Mouse (Mus musculus) embryonic facial prominence, embryonic 15.5 days (tissue): ENCODE data around the gene Tgm1. TPM values are rescaled to one million over a fixed set of nuclear protein-coding genes. Genes with fewer than 3 reads are reported as not detected.

Experiments
- ATAC-seq: fragments of 200-750 bp; cut with Nextera tagmentation; 2 replicates; pipeline ENCODE4 v1.8.0; 2017; ENCODE audit warnings: low read depth, moderate TSS enrichment; ENCODE audit not compliant: insufficient number of reproducible peaks, low FRiP score, low TSS enrichment
- H3K27ac ChIP-seq: fragments of 300-500 bp; sonication (generic); replicated peaks from 2 replicates; pipeline ENCODE4 v1.5.1; 2015; ENCODE audit warnings: mild to moderate bottlenecking, inconsistent platforms
- H3K27me3 ChIP-seq: fragments of 300-500 bp; sonication (generic); 2 replicates; pipeline ENCODE4 v1.6.1; 2015; ENCODE audit warnings: inconsistent platforms
- H3K36me3 ChIP-seq: fragments of 300-500 bp; sonication (generic); 2 replicates; pipeline ENCODE4 v1.6.1; 2015; ENCODE audit warnings: mild to moderate bottlenecking, inconsistent platforms
- H3K4me1 ChIP-seq: fragments of 300-500 bp; sonication (generic); 2 replicates; pipeline ENCODE4 v1.6.1; 2015; ENCODE audit warnings: inconsistent platforms
- H3K4me2 ChIP-seq: fragments of 300-500 bp; sonication (generic); replicated peaks from 2 replicates; pipeline ENCODE4 v1.6.1; 2015; ENCODE audit warnings: mild to moderate bottlenecking, inconsistent platforms
- H3K4me3 ChIP-seq: fragments of 300-500 bp; sonication (generic); replicated peaks from 2 replicates; pipeline ENCODE4 v1.5.1; 2015; ENCODE audit warnings: mild to moderate bottlenecking, inconsistent platforms
- H3K9ac ChIP-seq: fragments of 300-500 bp; sonication (generic); 2 replicates; pipeline ENCODE4 v1.6.1; 2015; ENCODE audit warnings: inconsistent platforms
- H3K9me3 ChIP-seq: fragments of 300-500 bp; sonication (generic); replicated peaks from 2 replicates; pipeline ENCODE4 v1.6.1; 2016; ENCODE audit warnings: inconsistent platforms
- WGBS: fragments of 180-500 bp; shearing (Covaris S2); methylation state at CpG from one replicate; pipeline ENCODE4 v1.1.7; 2015; 5-methylcytosine and 5-hydroxymethylcytosine counted together
- polyA plus RNA-seq: library from polyadenylated mRNA; unstranded; fragments of >200 nt; fragmentation: Nextera tagmentation; extraction: Ambion mirVana; gene quantifications from 2 replicates; pipeline ENCODE4 v1.2.1, GENCODE M21; 2015

The Tgm1 gene
- polyA plus RNA-seq, 1 experiment from 2014 or later: 28.0 TPM

DNA sequence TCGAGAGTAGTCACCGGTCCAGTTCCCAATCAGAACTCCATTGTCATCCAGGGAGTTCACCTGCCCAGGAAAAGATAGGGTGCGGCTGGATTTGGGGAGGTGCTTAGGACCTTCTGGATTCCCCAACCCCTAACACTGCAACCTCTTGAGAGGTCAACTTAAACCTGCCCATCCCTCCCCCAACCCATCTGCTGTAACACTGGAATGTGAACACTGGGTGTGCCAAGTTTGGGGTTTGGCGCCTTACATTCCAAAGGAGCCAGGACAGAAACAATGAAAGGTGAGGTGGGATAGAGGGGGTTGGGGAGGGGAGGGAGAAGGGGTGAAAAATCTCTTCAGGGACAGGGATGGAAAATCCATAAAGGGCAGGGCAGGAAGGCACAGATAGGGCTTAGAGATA, 4.2 kb downstream of the Tgm1 start:
- Histone ChIP-seq H3K27ac (no peak overlapping the region), H3K9ac (no peak overlapping the region), H3K36me3 (no peaks in the 10 kb centered on the region), H3K27me3 (peaks cover 10% of the 10 kb centered on the region; the same call in 1 of the 2 replicates), H3K4me1 (peaks cover 13% of the 10 kb centered on the region), H3K9me3 (no peaks in the 10 kb centered on the region), H3K4me2 (no peak overlapping the region), H3K4me3 (no peak overlapping the region)
- ATAC-seq: no peak
- 80% methylated on average over 4 of the region's 4 CpGs for WGBS

DNA sequence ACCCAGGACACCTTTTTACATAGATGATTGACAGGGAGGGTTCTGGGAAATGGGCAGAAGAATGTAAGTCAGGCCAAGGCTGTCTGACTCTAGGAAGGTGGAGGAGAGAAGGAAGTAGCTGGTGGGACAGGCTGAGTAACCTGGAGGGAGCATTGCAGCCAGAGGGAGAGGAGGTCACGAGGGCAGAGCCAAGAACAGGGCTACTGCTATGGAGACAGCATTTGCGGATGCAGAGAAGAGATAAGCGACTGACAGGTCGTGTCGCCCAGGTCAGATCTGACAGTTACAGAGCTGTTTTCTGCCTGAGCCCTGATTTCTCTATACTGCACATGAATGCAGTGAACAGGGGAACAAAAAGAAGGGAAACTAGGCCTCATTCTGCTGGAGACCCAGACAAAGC, 6.3 kb downstream of the Tgm1 start:
- Histone ChIP-seq H3K27ac (no peak overlapping the region), H3K9ac (no peak overlapping the region), H3K9me3 (no peaks in the 10 kb centered on the region), H3K4me3 (no peak overlapping the region), H3K4me1 (no peaks in the 10 kb centered on the region), H3K4me2 (no peak overlapping the region), H3K27me3 (peaks cover 2% of the 10 kb centered on the region; the same call in 1 of the 2 replicates), H3K36me3 (no peaks in the 10 kb centered on the region)
- no peak for ATAC-seq
- WGBS: 78% methylated on average over 5 of the region's 5 CpGs

DNA sequence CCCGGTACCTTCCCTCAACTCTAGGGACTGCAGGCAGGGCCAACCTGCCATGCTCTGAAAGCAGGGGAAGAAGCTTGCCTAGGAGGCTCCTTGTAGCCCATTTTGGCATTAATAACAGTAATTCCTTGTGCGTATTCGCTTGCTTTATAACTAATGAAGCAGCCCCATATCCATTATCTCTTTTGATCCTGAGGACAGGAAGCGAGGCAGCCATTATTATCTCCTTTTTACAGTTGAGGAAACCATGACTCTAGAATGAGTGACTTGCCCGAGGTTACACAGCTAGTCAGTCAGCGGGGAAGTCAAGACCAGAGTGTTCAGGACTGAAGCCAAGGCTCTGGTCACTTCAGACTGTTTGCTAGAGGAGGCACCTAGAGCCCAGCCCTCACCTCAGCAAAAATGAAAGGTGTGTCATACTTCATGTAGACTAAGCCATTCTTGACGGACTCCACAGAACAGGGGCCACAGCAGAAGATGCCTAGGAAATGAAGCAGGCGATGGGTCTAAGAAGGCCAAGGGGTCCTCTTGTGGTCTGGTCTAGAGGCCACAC, 7.6 kb downstream of the Tgm1 start:
- no peaks in the 10 kb centered on the region for H3K4me1 ChIP-seq
- H3K4me2 ChIP-seq: no peak overlapping the region
- H3K9ac ChIP-seq: no peak overlapping the region
- no peaks in the 10 kb centered on the region for H3K9me3 ChIP-seq
- WGBS: 87% methylated on average over 8 of the region's 8 CpGs
- H3K27me3 ChIP-seq: no peaks in the 10 kb centered on the region
- no peak overlapping the region for H3K27ac ChIP-seq
- no peak for ATAC-seq
- H3K4me3 ChIP-seq: no peak overlapping the region
- no peaks in the 10 kb centered on the region for H3K36me3 ChIP-seq

DNA sequence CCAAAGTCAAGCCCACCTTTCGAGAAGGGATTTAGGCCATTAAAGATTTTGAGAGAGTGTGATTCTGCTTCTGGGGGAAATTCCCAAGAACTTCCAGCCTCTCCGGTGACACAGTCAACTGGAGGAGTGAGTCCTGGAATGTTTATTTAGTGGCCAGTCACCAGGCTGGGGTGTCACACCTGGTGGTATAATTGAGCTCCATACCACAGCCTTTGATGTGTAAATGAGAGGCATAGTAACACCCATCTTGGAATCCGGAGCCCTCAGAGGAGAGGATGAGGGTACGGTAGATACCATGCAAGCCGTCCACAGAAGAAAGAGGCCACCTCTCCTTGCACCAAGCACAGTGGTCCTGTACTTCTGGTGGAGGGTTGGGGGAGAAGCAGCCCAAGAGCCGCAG, 11.0 kb downstream of the Tgm1 start:
- Histone ChIP-seq H3K27me3 (no peaks in the 10 kb centered on the region), H3K4me1 (no peaks in the 10 kb centered on the region), H3K4me3 (no peak overlapping the region), H3K27ac (no peak overlapping the region), H3K36me3 (no peaks in the 10 kb centered on the region), H3K9me3 (no peaks in the 10 kb centered on the region), H3K9ac (no peak overlapping the region), H3K4me2 (no peak overlapping the region)
- 55% methylated on average over 6 of the region's 6 CpGs for WGBS
- no peak for ATAC-seq

DNA sequence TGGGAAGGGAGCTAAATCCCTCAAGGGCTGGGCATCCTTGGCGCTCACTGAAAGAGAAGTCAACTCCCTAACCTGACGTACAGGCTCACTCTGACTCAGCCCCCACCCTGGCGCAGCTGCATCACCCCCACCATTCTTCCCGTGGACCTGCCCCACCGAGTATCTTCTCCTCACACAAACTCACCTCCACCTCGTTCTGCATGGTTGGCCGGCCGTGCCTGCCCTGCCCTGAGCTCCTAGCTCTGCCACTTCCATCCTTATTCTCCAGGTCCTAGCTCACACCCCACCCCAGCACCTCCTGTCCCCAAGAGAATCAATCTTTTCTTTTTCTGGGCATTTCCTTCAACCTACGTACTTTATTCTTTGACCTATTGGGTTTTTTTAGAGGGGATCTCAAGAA, 12.6 kb downstream of the Tgm1 start:
- no peaks in the 10 kb centered on the region for H3K36me3 ChIP-seq
- no peaks in the 10 kb centered on the region for H3K9me3 ChIP-seq
- 0 out of 2 replicates have a peak overlapping the region, but pooled peaks have one; percentile 14 for H3K27ac ChIP-seq
- no peak overlapping the region for H3K4me2 ChIP-seq
- WGBS: 51% methylated on average over 9 of the region's 9 CpGs
- no peaks in the 10 kb centered on the region for H3K27me3 ChIP-seq
- ATAC-seq: no peak
- H3K4me1 ChIP-seq: no peaks in the 10 kb centered on the region
- H3K4me3 ChIP-seq: no peak overlapping the region
- H3K9ac ChIP-seq: no peak overlapping the region

DNA sequence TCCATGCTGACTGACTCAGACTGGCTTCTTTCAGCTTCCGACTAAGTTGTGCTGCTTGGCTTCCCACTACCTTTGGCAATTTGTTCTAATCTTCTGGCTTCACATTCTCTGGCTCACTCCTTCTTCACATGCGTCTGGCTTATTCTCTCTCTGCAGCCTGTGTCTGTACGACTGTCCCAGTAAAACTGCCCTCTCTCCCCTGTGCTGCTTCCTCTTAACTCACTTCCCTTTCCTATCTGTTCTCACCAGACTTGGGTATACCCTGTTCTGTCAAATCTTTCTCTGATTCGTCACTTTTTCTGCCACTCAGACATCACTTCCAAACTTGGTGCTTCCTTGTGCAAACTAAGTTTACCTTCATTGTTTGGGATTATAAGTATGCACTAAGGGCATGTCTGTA, 16.5 kb downstream of the Tgm1 start:
- H3K9ac ChIP-seq: no peak overlapping the region
- no peak overlapping the region for H3K27ac ChIP-seq
- no peaks in the 10 kb centered on the region for H3K27me3 ChIP-seq
- ATAC-seq: no peak
- no peaks in the 10 kb centered on the region for H3K36me3 ChIP-seq
- 82% methylated on average over 4 of the region's 4 CpGs for WGBS
- no peaks in the 10 kb centered on the region for H3K4me1 ChIP-seq
- H3K4me3 ChIP-seq: no peak overlapping the region
- H3K4me2 ChIP-seq: no peak overlapping the region
- H3K9me3 ChIP-seq: no peaks in the 10 kb centered on the region

DNA sequence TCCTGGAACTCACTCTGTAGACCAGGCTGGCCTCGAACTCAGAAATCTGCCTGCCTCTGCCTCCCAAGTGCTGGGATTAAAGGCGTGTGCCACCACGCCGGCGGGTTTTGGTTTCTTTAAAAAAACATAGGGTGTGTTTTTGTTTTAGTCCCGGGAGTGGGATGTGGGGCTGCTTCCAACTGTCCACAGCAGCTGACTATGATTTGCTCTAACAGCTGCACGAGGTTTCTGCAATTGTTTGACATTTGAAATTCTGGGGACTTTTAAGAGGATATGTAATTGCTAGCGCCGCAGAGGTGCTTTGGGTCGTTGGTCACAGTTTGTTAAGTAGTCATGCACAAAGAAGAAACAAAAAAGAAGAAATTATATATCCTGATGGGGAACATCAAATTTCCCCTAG, 24.3 kb downstream of the Tgm1 start:
- Histone ChIP-seq H3K9ac (no peak overlapping the region), H3K4me2 (no peak overlapping the region), H3K4me3 (no peak overlapping the region), H3K27ac (no peak overlapping the region), H3K4me1 (no peaks in the 10 kb centered on the region), H3K9me3 (no peaks in the 10 kb centered on the region), H3K27me3 (no peaks in the 10 kb centered on the region), H3K36me3 (no peaks in the 10 kb centered on the region)
- ATAC-seq: no peak
- WGBS: 49% methylated on average over 10 of the region's 10 CpGs

DNA sequence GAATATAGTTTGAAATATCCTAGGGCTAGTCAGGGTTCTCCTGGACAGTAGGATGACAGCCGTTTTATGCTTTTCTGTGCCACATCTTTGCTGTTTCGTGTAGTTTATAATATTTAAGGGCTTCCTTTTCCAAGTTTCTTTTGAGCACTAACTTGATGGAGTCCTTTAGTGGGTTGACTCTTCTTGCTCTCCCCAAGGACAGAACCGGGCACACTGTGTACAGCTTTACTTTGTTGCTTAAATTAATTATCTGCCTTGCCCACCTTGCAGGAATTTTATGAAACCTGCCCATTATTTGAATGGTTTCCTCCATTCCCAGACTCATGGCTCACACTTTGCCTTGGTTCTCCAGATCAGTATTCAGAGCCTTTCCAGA, 31.6 kb downstream of the Tgm1 start:
- Histone ChIP-seq H3K4me1 (peaks cover 21% of the 10 kb centered on the region), H3K4me3 (peak overlapping the region; percentile 77), H3K9me3 (no peaks in the 10 kb centered on the region), H3K36me3 (peaks cover 35% of the 10 kb centered on the region), H3K27ac (peak overlapping the region; percentile 89), H3K9ac (peak overlapping the region; percentile 50), H3K4me2 (peak overlapping the region; percentile 79), H3K27me3 (no peaks in the 10 kb centered on the region)
- peak; percentile 5; the same call in 1 of the 2 replicates for ATAC-seq
- 11% methylated on average over 3 of the region's 3 CpGs for WGBS

DNA sequence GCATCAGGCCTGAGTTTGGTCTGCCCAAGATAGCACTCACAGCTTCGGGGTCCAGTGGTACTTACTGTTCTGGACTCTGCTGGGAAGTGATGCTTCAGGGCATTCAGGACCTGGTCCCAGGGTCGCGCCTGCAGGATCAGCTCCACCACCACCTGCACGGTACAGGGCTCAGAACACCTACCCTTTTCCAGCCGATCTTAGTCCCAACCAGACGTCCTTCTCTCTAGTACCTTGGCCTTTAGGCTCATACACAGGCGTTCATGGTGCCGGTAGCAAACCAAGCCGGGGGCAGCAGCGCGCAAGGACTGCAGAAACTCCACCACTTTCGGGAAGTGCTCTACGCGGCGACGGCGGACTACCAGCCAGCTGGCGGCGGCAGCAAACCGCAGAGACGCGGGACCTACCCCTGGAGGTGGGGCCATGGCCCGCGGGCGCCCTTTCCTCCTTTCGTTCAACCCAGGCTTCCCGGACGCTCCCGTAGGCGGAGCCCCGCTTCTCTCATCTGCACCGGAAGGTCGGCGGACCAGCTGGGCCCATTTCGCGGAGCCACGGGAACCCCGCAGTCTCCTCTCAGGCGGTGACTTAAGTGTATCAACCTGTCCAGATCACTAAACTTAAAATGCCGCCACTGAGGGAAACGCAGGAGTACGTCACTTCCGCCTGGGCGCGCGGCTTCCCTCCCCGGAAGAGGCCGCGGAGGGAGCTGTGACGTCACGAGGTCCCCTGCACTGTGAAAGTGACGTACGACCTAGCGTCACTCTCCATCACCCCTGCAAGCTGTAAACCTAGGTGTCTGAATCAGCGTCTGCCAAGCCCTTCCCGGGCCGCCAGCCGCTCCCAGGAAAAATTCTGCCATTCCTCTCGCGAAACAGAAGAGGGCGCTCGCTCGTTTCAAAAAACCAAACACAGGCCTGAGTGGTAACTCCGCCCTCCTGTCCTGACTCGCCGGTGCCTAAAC, 32.3 kb downstream of the Tgm1 start, which contains the start of gene Tinf2:
Tinf2 (minus strand) TSS at position 661 of the 958 bp plus-strand sequence.
- H3K4me3 ChIP-seq: peak within 1 kb of the TSS; percentile 77
- peaks cover 21% of the 10 kb centered on the region for H3K4me1 ChIP-seq
- H3K27me3 ChIP-seq: no peaks in the 10 kb centered on the region
- peak within 1 kb of the TSS; percentile 79 for H3K4me2 ChIP-seq
- peaks cover 42% of the 10 kb centered on the region for H3K36me3 ChIP-seq
- peak within 1 kb of the TSS; percentile 50 for H3K9ac ChIP-seq
- peak within 1 kb of the TSS; percentile 89 for H3K27ac ChIP-seq
- ATAC-seq: peak; percentile 97
- H3K9me3 ChIP-seq: no peaks in the 10 kb centered on the region
- under 1% methylated on average over 66 of the region's 66 CpGs for WGBS

DNA sequence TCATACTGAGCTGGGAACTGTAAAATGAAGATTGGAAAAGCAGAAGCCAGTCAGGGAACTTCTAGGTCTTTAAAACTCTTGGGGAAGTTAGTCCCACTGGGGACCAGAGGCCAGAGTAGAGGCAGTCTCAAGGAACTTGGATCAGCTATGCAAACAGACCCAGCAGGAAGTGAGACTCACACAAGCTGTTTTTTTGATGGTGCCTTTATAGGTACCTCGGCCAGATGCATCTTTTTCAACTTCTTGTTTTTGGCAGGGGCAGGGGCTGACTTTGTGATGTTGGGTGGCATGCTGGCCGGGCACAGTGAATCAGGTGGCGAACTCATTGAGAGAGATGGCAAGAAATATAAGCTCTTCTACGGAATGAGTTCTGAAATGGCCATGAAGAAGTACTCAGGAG, 36.1 kb downstream of the Tgm1 start:
- peaks cover 60% of the 10 kb centered on the region for H3K36me3 ChIP-seq
- H3K27ac ChIP-seq: no peak overlapping the region
- H3K4me2 ChIP-seq: no peak overlapping the region
- H3K4me1 ChIP-seq: peaks cover 25% of the 10 kb centered on the region
- WGBS: 82% methylated on average over 4 of the region's 4 CpGs
- H3K9ac ChIP-seq: no peak overlapping the region
- H3K27me3 ChIP-seq: no peaks in the 10 kb centered on the region
- ATAC-seq: no peak
- H3K4me3 ChIP-seq: no peak overlapping the region
- no peaks in the 10 kb centered on the region for H3K9me3 ChIP-seq

DNA sequence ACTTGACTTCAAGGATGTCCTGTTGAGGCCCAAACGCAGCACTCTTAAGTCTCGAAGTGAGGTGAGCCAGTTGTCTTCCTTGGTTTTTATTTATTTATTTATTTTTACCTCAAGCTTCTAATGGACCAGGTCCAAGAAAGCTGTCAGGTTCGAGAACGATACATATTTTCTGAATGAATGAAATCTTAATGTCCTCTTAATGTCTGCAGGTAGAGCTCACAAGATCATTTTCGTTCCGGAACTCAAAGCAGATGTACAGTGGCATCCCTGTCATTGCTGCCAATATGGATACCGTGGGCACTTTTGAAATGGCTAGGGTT, 41.0 kb downstream of the Tgm1 start:
- Histone ChIP-seq H3K9me3 (no peaks in the 10 kb centered on the region), H3K4me2 (peak overlapping the region; percentile 74), H3K27me3 (no peaks in the 10 kb centered on the region), H3K4me1 (peaks cover 18% of the 10 kb centered on the region), H3K36me3 (peaks cover 42% of the 10 kb centered on the region), H3K9ac (no peak overlapping the region), H3K4me3 (peak overlapping the region; percentile 66), H3K27ac (no peak overlapping the region; the same call in 1 of the 2 replicates)
- WGBS: 72% methylated on average over 7 of the region's 7 CpGs
- ATAC-seq: no peak
